Mouse (Mus musculus): ENCODE results near the gene Gm6482.
"Not testable (repeated sequence)": the region's sequence is repeated elsewhere in the genome, so short reads cannot be mapped to it uniquely, and the experiment has no call there.

Gene Gm6482

DNA sequence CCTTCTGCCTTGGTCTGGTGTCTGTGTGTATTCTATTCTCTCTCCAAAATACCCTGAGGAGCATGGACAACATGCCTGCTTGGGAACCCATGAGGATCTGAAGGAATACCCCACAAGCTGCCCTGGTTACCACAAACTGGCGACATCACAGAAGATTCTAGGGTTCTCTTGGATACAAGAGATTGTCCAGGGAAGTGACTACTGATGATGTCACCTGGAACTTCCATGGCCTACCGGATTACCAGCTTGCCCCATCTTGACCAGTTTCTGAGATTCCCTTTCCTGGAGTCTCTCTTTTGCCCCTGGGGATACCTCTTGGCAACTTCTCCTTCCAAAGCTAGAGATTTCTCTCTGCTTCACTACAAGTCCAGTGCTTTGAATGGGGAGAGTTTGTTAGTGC, at the start of gene Gm6482:
Gene Gm6482, minus strand, starts transcription at position 101 of the 400 bp plus-strand sequence.
- not testable (repeated sequence) for DNase-seq (ENCODE audit: low spot score in 2 of 2)

DNA sequence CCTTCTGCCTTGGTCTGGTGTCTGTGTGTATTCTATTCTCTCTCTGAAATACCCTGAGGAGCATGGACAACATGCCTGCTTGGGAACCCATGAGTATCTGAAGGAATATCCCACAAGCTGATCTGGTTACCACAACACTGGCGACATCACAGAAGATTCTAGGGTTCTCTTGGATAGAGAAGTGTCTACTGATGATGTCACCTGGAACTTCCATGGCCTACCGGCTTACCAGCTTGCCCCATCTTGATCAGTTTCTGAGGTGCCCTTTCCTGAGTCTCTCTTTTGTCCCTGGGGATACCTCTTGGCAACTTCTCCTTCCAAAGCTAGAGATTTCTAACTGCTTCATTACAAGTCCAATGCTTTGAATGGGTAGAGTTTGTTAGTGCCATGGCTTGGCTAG, 45.3 kb upstream of the Gm6482 start, which contains the start of gene Gm7954:
Gene Gm7954, minus strand, starts transcription at position 101 of the 400 bp plus-strand sequence.
- DNase-seq (ENCODE audit: low spot score in 2 of 2), result not testable (repeated sequence)

DNA sequence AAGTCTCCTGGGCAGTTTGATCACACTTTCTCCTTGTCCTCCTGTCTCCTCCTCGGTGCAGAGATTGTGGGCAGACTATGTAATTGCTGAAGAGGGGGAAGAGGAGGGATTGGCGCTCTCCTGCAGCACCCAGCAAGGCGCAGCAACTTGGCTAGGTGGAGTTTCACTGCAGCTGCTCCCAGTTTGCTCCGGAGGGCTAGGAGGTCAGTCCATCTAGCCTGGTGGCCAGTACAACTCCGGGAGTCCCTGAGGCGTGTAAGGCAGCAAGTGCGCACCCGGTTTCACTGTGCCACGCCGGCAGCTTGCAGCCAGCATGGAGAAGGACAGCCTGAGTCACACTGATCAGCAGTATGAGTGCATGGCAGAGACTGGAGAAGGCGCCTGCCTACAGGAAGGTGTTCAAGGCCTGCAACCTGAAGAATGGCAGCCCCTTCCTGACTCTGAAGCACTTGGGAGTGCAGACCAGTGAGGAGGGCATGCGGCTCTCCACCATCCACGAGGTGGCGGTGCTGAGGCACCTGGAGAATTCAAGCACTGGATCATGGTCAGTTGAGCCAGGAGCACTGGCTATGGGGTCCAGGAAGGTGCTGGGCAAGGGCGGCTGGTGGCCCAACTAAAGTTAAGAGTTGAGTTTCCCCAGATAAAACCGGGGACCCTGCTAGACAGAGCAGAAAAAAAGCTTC, 17.5 kb upstream of the Gm6482 start:
- peak in 1 of 2 experiments; percentile 26 for DNase-seq (ENCODE audit: low spot score in 2 of 2)

DNA sequence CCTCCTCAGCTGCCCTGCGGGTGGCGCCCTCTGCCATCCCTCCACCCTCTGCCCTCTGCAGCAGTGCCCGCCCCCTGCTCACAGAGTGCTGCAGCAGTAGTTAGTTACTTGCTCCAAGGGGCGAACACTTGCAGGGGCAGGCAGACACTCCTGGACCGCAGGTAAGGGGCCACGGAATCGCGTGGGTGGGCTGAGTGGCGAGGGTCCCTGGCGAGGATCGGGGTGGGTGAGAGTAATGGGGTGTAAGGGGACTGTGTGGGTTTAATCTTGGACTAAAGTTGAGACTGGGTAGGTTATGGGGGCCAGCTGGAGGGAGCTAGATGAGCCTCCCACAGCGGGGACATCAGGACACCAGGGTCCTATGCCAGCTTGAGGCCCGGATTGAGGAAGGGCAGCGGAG, 16.6 kb upstream of the Gm6482 start:
- DNase-seq (ENCODE audit: low spot score in 2 of 2), result not testable (repeated sequence)

DNA sequence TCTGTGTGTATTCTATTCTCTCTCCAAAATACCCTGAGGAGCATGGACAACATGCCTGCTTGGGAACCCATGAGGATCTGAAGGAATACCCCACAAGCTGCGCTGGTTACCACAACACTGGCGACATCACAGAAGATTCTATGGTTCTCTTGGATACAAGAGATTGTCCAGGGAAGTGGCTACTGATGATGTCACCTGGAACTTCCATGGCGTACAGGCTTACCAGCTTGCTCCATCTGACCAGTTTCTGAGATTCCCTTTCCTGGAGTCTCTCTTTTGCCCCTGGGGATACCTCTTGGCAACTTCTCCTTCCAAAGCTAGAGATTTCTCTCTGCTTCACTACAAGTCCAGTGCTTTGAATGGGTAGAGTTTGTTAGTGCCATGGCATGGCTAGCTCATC, 21.8 kb downstream of the Gm6482 start, which contains the start of gene Gm7945:
Gene Gm7945, minus strand, starts transcription at position 101 of the 400 bp plus-strand sequence.
- not testable (repeated sequence) for DNase-seq (ENCODE audit: low spot score in 2 of 2)

Data from right cerebral cortex, postnatal 10 days (tissue).